Mouse (Mus musculus): ENCODE results near the gene Clca1.

DNA sequence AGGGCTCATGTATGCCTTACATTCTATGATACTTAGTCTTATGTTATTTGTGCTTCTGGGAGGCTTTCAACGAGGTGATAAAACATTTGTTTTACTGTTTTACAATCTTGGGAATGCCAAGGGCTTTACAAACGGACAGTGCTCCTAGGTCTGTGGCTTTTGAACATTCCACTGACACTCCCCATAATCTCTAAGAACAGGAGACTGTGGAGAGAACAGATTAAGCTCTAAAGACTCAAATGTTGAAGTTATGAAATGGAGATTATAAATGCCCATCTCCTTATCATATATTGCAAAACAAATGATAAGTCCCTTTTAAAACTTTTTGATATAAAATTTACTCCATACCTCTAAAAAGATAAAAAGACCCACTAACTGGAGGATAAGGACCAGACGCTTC, 6.2 kb upstream of the Clca1 start:
- TF ChIP-seq EP300 (optimal IDR thresholded peaks at IDR 0.05) (no peak), CTCF (IDR thresholded peaks at IDR 0.05; ENCODE audit: low read depth) (no peak)

Measured in stomach, postnatal 0 days (tissue).